Mouse (Mus musculus): ENCODE measurements around the gene Mgll. TPM values are rescaled to one million over a fixed set of nuclear protein-coding genes. Genes with fewer than 3 reads are reported as not detected.

The Mgll gene
- total and polyA plus RNA-seq, 3 experiments = 88.7 to 146 (median 102) TPM

DNA sequence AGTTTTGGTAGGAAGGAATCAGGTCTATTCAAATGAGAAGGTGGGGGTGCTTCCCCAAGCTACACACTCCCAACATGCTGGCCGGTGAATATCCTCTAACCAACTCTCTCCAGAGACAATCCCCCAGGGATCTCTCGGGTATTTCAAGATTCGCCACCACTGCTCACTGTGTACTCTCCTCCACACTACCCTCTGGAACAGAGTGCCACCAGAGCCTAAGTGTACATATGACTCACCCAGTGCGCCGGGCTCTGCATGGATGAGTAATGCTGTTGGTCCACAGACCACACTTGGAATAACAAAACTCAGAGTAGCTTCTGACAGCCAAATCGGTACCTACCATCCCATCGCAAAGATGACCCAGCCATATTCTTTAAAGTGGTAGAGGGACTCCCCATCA is 145.2 kb downstream of the Mgll start:
- Histone ChIP-seq H3K27ac (no peak overlapping the region), H3K4me3 (no peak overlapping the region), H3K79me2 (replicated peaks; ENCODE audit: control insufficient read depth, insufficient read depth, low read length) (no peaks in the 10 kb centered on the region), H3K36me3 (ENCODE audit: control insufficient read depth, insufficient read depth, low read length) (no peaks in the 10 kb centered on the region), H3K4me1 (ENCODE audit: control insufficient read depth, insufficient read depth, low read length) (no peaks in the 10 kb centered on the region), H3K9ac (ENCODE audit: low read depth, low read length) (no peak overlapping the region), H3K27me3 (ENCODE audit: control insufficient read depth, insufficient read depth, low read length) (peaks cover under 1% of the 10 kb centered on the region; the same call in 1 of the 2 replicates)
- intact Hi-C loops (cut with DNase I) = no loop called here
- DNase-seq = no peak
- TF ChIP-seq POLR2A (IDR thresholded peaks at IDR 0.05; ENCODE audit: insufficient read depth, low read depth, low read length) (no peak), EP300 (IDR thresholded peaks at IDR 0.05; ENCODE audit: insufficient read depth, low read depth, low read length) (no peak), CTCF (IDR thresholded peaks at IDR 0.05) (no peak)
- 81% methylated on average over 7 of the region's 7 CpGs for WGBS

DNA sequence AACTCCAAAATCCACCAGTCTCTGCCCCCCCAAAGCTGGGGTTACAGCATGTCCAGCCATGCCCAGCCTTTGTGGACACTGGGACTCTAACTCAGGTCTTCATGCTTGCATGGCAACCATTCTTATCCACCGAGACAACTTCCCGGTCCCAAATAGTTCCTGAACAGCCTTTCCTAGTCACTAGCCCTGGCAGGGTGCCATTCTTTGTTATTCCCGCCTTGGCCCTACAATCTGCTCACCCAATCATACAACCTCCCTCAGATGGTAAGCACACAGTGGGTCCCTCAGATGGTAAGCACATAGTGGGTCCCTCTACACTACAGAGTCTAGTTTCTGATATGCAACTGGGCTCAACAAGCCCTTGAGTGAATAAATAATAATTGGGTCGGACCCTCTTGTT is 146.4 kb downstream of the Mgll start:
- H3K27me3 ChIP-seq (ENCODE audit: control insufficient read depth, insufficient read depth, low read length) = peaks cover 2% of the 10 kb centered on the region; the same call in 1 of the 2 replicates
- H3K79me2 ChIP-seq (replicated peaks; ENCODE audit: control insufficient read depth, insufficient read depth, low read length) = no peaks in the 10 kb centered on the region
- no peak overlapping the region for H3K4me3 ChIP-seq
- no peak for DNase-seq
- intact Hi-C loops (cut with DNase I) = no loop called here
- H3K36me3 ChIP-seq (ENCODE audit: control insufficient read depth, insufficient read depth, low read length) = no peaks in the 10 kb centered on the region
- no peak for TF ChIP-seq CTCF (IDR thresholded peaks at IDR 0.05)
- no peak for TF ChIP-seq POLR2A (IDR thresholded peaks at IDR 0.05; ENCODE audit: insufficient read depth, low read depth, low read length)
- TF ChIP-seq EP300 (IDR thresholded peaks at IDR 0.05; ENCODE audit: insufficient read depth, low read depth, low read length) = no peak
- H3K27ac ChIP-seq = no peak overlapping the region
- WGBS = 32% methylated on average over 4 of the region's 4 CpGs
- H3K9ac ChIP-seq (ENCODE audit: low read depth, low read length) = no peak overlapping the region
- H3K4me1 ChIP-seq (ENCODE audit: control insufficient read depth, insufficient read depth, low read length) = no peaks in the 10 kb centered on the region

- H3K4me1 ChIP-seq (ENCODE audit: control insufficient read depth, insufficient read depth, low read length) = no peaks in the 10 kb centered on the region
- H3K36me3 ChIP-seq (ENCODE audit: control insufficient read depth, insufficient read depth, low read length) = no peaks in the 10 kb centered on the region
- no peak for TF ChIP-seq EP300 (IDR thresholded peaks at IDR 0.05; ENCODE audit: insufficient read depth, low read depth, low read length)
- TF ChIP-seq CTCF (IDR thresholded peaks at IDR 0.05) = no peak
- no peak for TF ChIP-seq POLR2A (IDR thresholded peaks at IDR 0.05; ENCODE audit: insufficient read depth, low read depth, low read length)
- H3K9ac ChIP-seq (ENCODE audit: low read depth, low read length) = no peak overlapping the region
- peaks cover 2% of the 10 kb centered on the region; the same call in 1 of the 2 replicates for H3K27me3 ChIP-seq (ENCODE audit: control insufficient read depth, insufficient read depth, low read length)
- intact Hi-C loops (cut with DNase I) = no loop called here
- no peak for DNase-seq
- no peak overlapping the region for H3K4me3 ChIP-seq
- WGBS = 63% methylated on average over 8 of the region's 8 CpGs
- H3K27ac ChIP-seq = no peak overlapping the region
- H3K79me2 ChIP-seq (replicated peaks; ENCODE audit: control insufficient read depth, insufficient read depth, low read length) = no peaks in the 10 kb centered on the region
Observed at GRCm38 (mm10) chr6:88871546-88871945, 147.3 kb downstream of the Mgll start.

- intact Hi-C loops (cut with DNase I) = no loop called here
- Histone ChIP-seq H3K27ac (no peak overlapping the region), H3K79me2 (replicated peaks; ENCODE audit: control insufficient read depth, insufficient read depth, low read length) (no peaks in the 10 kb centered on the region), H3K9ac (ENCODE audit: low read depth, low read length) (no peak overlapping the region), H3K27me3 (ENCODE audit: control insufficient read depth, insufficient read depth, low read length) (peaks cover 2% of the 10 kb centered on the region; the same call in 1 of the 2 replicates), H3K36me3 (ENCODE audit: control insufficient read depth, insufficient read depth, low read length) (no peaks in the 10 kb centered on the region), H3K4me3 (no peak overlapping the region), H3K4me1 (ENCODE audit: control insufficient read depth, insufficient read depth, low read length) (no peaks in the 10 kb centered on the region)
- DNase-seq = no peak
- TF ChIP-seq CTCF (IDR thresholded peaks at IDR 0.05) (no peak), POLR2A (IDR thresholded peaks at IDR 0.05; ENCODE audit: insufficient read depth, low read depth, low read length) (no peak), EP300 (IDR thresholded peaks at IDR 0.05; ENCODE audit: insufficient read depth, low read depth, low read length) (no peak)
- WGBS = 61% methylated on average over 7 of the region's 7 CpGs
Observed at GRCm38 (mm10) chr6:88872811-88873210, 148.6 kb downstream of the Mgll start.

DNA sequence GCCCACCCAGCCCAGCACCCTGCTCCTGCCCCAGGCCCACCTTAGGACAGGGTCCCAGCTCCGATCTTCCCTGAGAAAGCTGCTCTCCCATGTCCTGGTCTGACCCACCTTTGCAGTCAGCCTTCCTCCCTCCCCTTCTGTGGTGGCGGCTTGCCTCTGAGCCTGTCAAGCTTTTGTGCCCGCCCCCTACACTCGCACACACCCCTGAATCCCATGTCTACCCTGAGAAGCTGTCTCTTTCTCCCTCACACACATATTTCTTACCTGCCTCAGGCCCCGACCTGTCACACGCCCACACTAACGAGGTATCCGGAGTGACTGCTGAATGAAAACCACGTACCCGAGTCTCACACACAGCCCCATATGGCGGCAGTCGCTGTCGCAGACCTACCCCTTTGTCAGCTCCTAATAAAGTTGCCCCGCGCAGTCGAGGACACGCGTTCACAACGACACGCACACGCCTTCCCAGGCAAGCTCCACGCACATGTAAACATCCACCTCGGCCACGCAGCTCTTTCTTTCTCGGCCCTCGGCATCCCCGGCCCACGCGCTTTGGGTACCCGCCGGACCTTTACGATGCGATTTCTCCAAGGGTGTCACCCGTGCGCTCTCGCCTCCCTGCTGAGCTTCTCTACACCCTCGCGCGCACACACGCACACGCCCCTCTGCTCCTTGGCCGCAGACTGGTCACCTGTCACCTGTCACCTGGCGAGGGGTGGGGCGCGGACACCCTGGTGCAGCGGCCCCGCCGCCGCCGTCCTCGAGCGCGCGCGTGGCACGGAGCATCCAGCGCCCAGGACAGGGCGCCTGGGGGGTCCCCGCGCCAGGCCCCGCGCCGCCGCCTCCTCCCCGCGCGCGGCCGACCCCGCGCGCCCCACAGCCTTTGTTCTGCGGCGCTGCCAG is 150.0 kb downstream of the Mgll start:
- WGBS = 5% methylated on average over 74 of the region's 74 CpGs

More for the DNA sequence above, 150.0 kb downstream of the Mgll start:
- TF ChIP-seq CTCF (IDR thresholded peaks at IDR 0.05) (no peak), EP300 (IDR thresholded peaks at IDR 0.05; ENCODE audit: insufficient read depth, low read depth, low read length) (no peak), POLR2A (IDR thresholded peaks at IDR 0.05; ENCODE audit: insufficient read depth, low read depth, low read length) (no peak)
- intact Hi-C loops (cut with DNase I) = no loop called here
- Histone ChIP-seq H3K9ac (ENCODE audit: low read depth, low read length) (peak overlapping the region; percentile 75), H3K36me3 (ENCODE audit: control insufficient read depth, insufficient read depth, low read length) (no peaks in the 10 kb centered on the region), H3K4me1 (ENCODE audit: control insufficient read depth, insufficient read depth, low read length) (no peaks in the 10 kb centered on the region), H3K79me2 (replicated peaks; ENCODE audit: control insufficient read depth, insufficient read depth, low read length) (no peaks in the 10 kb centered on the region), H3K4me3 (peak overlapping the region; percentile 50), H3K27ac (no peak overlapping the region), H3K27me3 (ENCODE audit: control insufficient read depth, insufficient read depth, low read length) (peaks cover 2% of the 10 kb centered on the region; the same call in 1 of the 2 replicates)
- no peak for DNase-seq
